Mouse (Mus musculus) mouse trophoblast stem cell (cell line): ENCODE data around the gene Hdac11.
"Not testable (repeated sequence)": the region's sequence is repeated elsewhere in the genome, so short reads cannot be mapped to it uniquely, and the experiment has no call there.

ENCODE experiments used
- in situ Hi-C, 2 experiments: fragments of 300-500 bp; cut with MseI, MboI; formaldehyde crosslinking; loops; 2 replicates in 1 of 2; 3 replicates in 1 of 2; pipeline ENCODE4 v1.15.1; 2025

Gene Hdac11

GRCm38 (mm10) chr6:91200429-91201188, 44.1 kb downstream of the Hdac11 start:
- in situ Hi-C loops: no loop called here

GRCm38 (mm10) chr6:91201881-91202341, 45.4 kb downstream of the Hdac11 start:
- in situ Hi-C loops: no loop called here

GRCm38 (mm10) chr6:91202571-91202970, 46.1 kb downstream of the Hdac11 start:
- in situ Hi-C loops: no loop called here

GRCm38 (mm10) chr6:91205346-91205745, 48.9 kb downstream of the Hdac11 start:
- in situ Hi-C loops: no loop called here

GRCm38 (mm10) chr6:91205791-91206190, 49.3 kb downstream of the Hdac11 start:
- in situ Hi-C loops: no loop called here

GRCm38 (mm10) chr6:91207491-91207890, 51.0 kb downstream of the Hdac11 start:
- in situ Hi-C loops: no loop called here

GRCm38 (mm10) chr6:91209780-91210179, 53.3 kb downstream of the Hdac11 start:
- in situ Hi-C loops: no loop called here

- in situ Hi-C loops: no loop called here
These were observed 54.4 kb downstream of the Hdac11 start for GRCm38 (mm10) chr6:91210852-91211251.

GRCm38 (mm10) chr6:91212155-91212554, 55.7 kb downstream of the Hdac11 start, which contains the start of gene Fbln2:
Fbln2 (plus strand) TSS chr6:91212455.
- in situ Hi-C loops: not testable (repeated sequence)

- in situ Hi-C loops: no loop called here
These were observed 56.1 kb downstream of the Hdac11 start for GRCm38 (mm10) chr6:91212571-91212970.

- in situ Hi-C loops: no loop called here
These were observed 57.1 kb downstream of the Hdac11 start for GRCm38 (mm10) chr6:91213287-91214218.

GRCm38 (mm10) chr6:91215454-91215853, 59.0 kb downstream of the Hdac11 start:
- in situ Hi-C loops: no loop called here

GRCm38 (mm10) chr6:91218445-91218844, 62.0 kb downstream of the Hdac11 start:
- in situ Hi-C loops: no loop called here

GRCm38 (mm10) chr6:91218871-91219270, 62.4 kb downstream of the Hdac11 start:
- in situ Hi-C loops: no loop called here

- in situ Hi-C loops: no loop called here
These were observed 63.6 kb downstream of the Hdac11 start for GRCm38 (mm10) chr6:91220062-91220461.

- in situ Hi-C loops: no loop called here
These were observed 64.6 kb downstream of the Hdac11 start for GRCm38 (mm10) chr6:91221094-91221493.

- in situ Hi-C loops: no loop called here
These were observed 66.4 kb downstream of the Hdac11 start for GRCm38 (mm10) chr6:91222694-91223346.
